Mouse (Mus musculus) heart, postnatal 0 days (tissue): ENCODE data around the gene Tmem259.

Source experiments
- CTCF ChIP-seq: IDR thresholded peaks from 2 replicates; pipeline ENCODE4 v1.5.1; 2016; ENCODE audit warnings: antibody characterized with exemption, control low read depth, low read depth
- EP300 ChIP-seq: IDR thresholded peaks from 2 replicates; pipeline ENCODE4 v1.6.1; 2016; ENCODE audit warnings: antibody characterized with exemption, low read depth

GRCm38 (mm10) chr10:79997819-79998218 lies 13.7 kb upstream of the Tmem259 start:
- TF ChIP-seq EP300 (no peak), CTCF (no peak)
